Mouse (Mus musculus) liver, embryonic 14.5 days (tissue): ENCODE results near the gene Grip1. TPM values are rescaled to one million over a fixed set of nuclear protein-coding genes. Genes with fewer than 3 reads are reported as not detected.

ENCODE experiments used
- ATAC-seq: fragments of 200-750 bp; cut with Nextera tagmentation; 2 replicates; pipeline ENCODE4 v1.8.0; 2017; ENCODE audit warnings: moderate number of reproducible peaks, mild to moderate bottlenecking, moderate library complexity; ENCODE audit not compliant: insufficient read depth
- DNase-seq, 3 experiments: peaks; one replicate each; pipeline ENCODE4 v3.0.0-alpha.2; 2012 to 2013; ENCODE audit warnings: low read depth in 3 of 3, low spot score in 3 of 3
- H3K27ac ChIP-seq: fragments of 300-500 bp; sonication (generic); 2 replicates; pipeline ENCODE4 v1.5.1; 2014; ENCODE audit warnings: moderate library complexity, mild to moderate bottlenecking, control low read depth, inconsistent platforms
- H3K27me3 ChIP-seq: fragments of 300-500 bp; sonication (generic); 2 replicates; pipeline ENCODE4 v1.6.1; 2014; ENCODE audit warnings: mild to moderate bottlenecking, low read length, moderate library complexity; ENCODE audit not compliant: control insufficient read depth, insufficient read depth
- H3K36me3 ChIP-seq: fragments of 300-500 bp; sonication (generic); replicated peaks from 2 replicates; pipeline ENCODE4 v1.6.1; 2014; ENCODE audit warnings: low read depth; ENCODE audit not compliant: control insufficient read depth, insufficient read depth
- H3K4me1 ChIP-seq, 2 experiments: fragments of 200-500 bp in 1 of 2; fragments of 300-500 bp in 1 of 2; sonication (generic) in 1 of 2; replicated peaks; 2 replicates each; pipeline ENCODE4 v1.6.1; 2012 to 2014; ENCODE audit warnings: antibody characterized with exemption in 1 of 2, inconsistent platforms in 1 of 2, low read length in 1 of 2; ENCODE audit not compliant: control insufficient read depth in 2 of 2, insufficient read depth in 2 of 2
- H3K4me2 ChIP-seq: fragments of 300-500 bp; sonication (generic); 2 replicates; pipeline ENCODE4 v1.6.1; 2014; ENCODE audit warnings: low read depth, mild to moderate bottlenecking, control low read depth, moderate library complexity
- H3K4me3 ChIP-seq, 2 experiments: fragments of 200-500 bp in 1 of 2; fragments of 300-500 bp in 1 of 2; sonication (generic) in 1 of 2; 2 replicates each; pipeline ENCODE4 v1.5.1; 2012 to 2014; ENCODE audit warnings: low read depth in 2 of 2, low read length in 2 of 2, mild to moderate bottlenecking in 2 of 2, control low read depth in 1 of 2, inconsistent platforms in 1 of 2, moderate library complexity in 1 of 2; ENCODE audit not compliant: insufficient read depth in 1 of 2
- H3K9ac ChIP-seq: fragments of 300-500 bp; sonication (generic); replicated peaks from 2 replicates; pipeline ENCODE4 v1.6.1; 2014; ENCODE audit warnings: mild to moderate bottlenecking, control low read depth, moderate library complexity
- H3K9me3 ChIP-seq: fragments of 300-500 bp; sonication (generic); 2 replicates; pipeline ENCODE4 v1.6.1; 2016; ENCODE audit warnings: low read length, mixed read lengths; ENCODE audit not compliant: control insufficient read depth
- CTCF ChIP-seq: IDR thresholded peaks from 2 replicates; pipeline ENCODE4 v1.5.1; 2016; ENCODE audit warnings: antibody characterized with exemption, low read depth, control low read depth
- EP300 ChIP-seq: IDR thresholded peaks from 2 replicates; pipeline ENCODE4 v1.6.1; 2016; ENCODE audit warnings: antibody characterized with exemption, low read depth
- WGBS: fragments of 180-500 bp; shearing (Covaris S2); extraction: QIAGEN DNeasy Blood & Tissue Kit; methylation state at CpG from one replicate; pipeline ENCODE4 v1.1.7; 2014; ENCODE audit not compliant: insufficient replicate concordance; 5-methylcytosine and 5-hydroxymethylcytosine counted together
- polyA plus RNA-seq, 2 experiments: library from polyadenylated mRNA; depleted of rRNA in 1 of 2; stranded (reverse) in 1 of 2; unstranded in 1 of 2; fragments of >200 nt; fragmentation: Nextera tagmentation in 1 of 2; extraction: Ambion mirVana in 1 of 2; gene quantifications; 2 replicates each; pipeline versions ENCODE4 v1.2.1 to v1.2.3; 2012 to 2014

The Grip1 gene
- polyA plus RNA-seq, 2 experiments = 0.37 to 0.56 TPM

- Histone ChIP-seq H3K9me3 (no peaks in the 10 kb centered on the region), H3K27ac (no peak overlapping the region), H3K36me3 (no peaks in the 10 kb centered on the region), H3K9ac (no peak overlapping the region), H3K4me1 (no peaks in the 10 kb centered on the region), H3K27me3 (no peaks in the 10 kb centered on the region), H3K4me2 (no peak overlapping the region), H3K4me3 (no peak overlapping the region)
- DNase-seq (no peak), ATAC-seq (no peak)
- 58% methylated on average over 4 of the region's 4 CpGs for WGBS
- no peak for TF ChIP-seq EP300
- TF ChIP-seq CTCF = no peak
Observed at GRCm38 (mm10) chr10:119706281-119706680, 252.7 kb downstream of the Grip1 start.

- no peak overlapping the region for H3K9ac ChIP-seq
- H3K4me2 ChIP-seq = no peak overlapping the region
- WGBS = 66% methylated on average over 10 of the region's 10 CpGs
- ATAC-seq (no peak), DNase-seq (no peak)
- no peaks in the 10 kb centered on the region for H3K36me3 ChIP-seq
- no peaks in the 10 kb centered on the region for H3K27me3 ChIP-seq
- no peak overlapping the region for H3K27ac ChIP-seq
- H3K4me3 ChIP-seq = no peak overlapping the region
- TF ChIP-seq CTCF = no peak
- no peak for TF ChIP-seq EP300
- no peaks in the 10 kb centered on the region for H3K9me3 ChIP-seq
- H3K4me1 ChIP-seq = no peaks in the 10 kb centered on the region
Observed at GRCm38 (mm10) chr10:119706983-119707382, 253.4 kb downstream of the Grip1 start.

- 57% methylated on average over 3 of the region's 3 CpGs for WGBS
- ATAC-seq = no peak
Observed at GRCm38 (mm10) chr10:119721887-119722286, 268.3 kb downstream of the Grip1 start.

GRCm38 (mm10) chr10:119722471-119722870 is 268.8 kb downstream of the Grip1 start:
- no peaks in the 10 kb centered on the region for H3K36me3 ChIP-seq
- DNase-seq = no peak
- 60% methylated on average over 2 of the region's 2 CpGs for WGBS
- H3K27me3 ChIP-seq = no peaks in the 10 kb centered on the region
- H3K4me2 ChIP-seq = no peak overlapping the region
- no peak overlapping the region for H3K9ac ChIP-seq
- no peak overlapping the region for H3K27ac ChIP-seq
- ATAC-seq = no peak
- H3K9me3 ChIP-seq = no peaks in the 10 kb centered on the region
- TF ChIP-seq CTCF (no peak), EP300 (no peak)
- H3K4me3 ChIP-seq = no peak overlapping the region
- H3K4me1 ChIP-seq = no peaks in the 10 kb centered on the region

More at GRCm38 (mm10) chr10:119721887-119722286, 268.3 kb downstream of the Grip1 start:
- Histone ChIP-seq H3K27ac (no peak overlapping the region), H3K36me3 (no peaks in the 10 kb centered on the region), H3K9ac (no peak overlapping the region), H3K9me3 (no peaks in the 10 kb centered on the region), H3K4me2 (no peak overlapping the region), H3K4me3 (no peak overlapping the region), H3K4me1 (no peaks in the 10 kb centered on the region), H3K27me3 (no peaks in the 10 kb centered on the region)
- no peak for DNase-seq
- TF ChIP-seq EP300 (no peak), CTCF (no peak)

- TF ChIP-seq EP300 (no peak), CTCF (no peak)
- no peak for DNase-seq
- WGBS = 69% methylated on average over 9 of the region's 9 CpGs
- H3K4me1 ChIP-seq = no peaks in the 10 kb centered on the region
- no peak overlapping the region for H3K9ac ChIP-seq
- no peak overlapping the region for H3K27ac ChIP-seq
- no peak for ATAC-seq
- no peak overlapping the region for H3K4me3 ChIP-seq
- no peaks in the 10 kb centered on the region for H3K9me3 ChIP-seq
- H3K27me3 ChIP-seq = no peaks in the 10 kb centered on the region
- no peaks in the 10 kb centered on the region for H3K36me3 ChIP-seq
- H3K4me2 ChIP-seq = no peak overlapping the region
Observed at GRCm38 (mm10) chr10:119723671-119724070, 270.0 kb downstream of the Grip1 start.
